Mouse (Mus musculus) heart, postnatal 0 days (tissue): ENCODE measurements around the gene Mafk. TPM values are rescaled to one million over a fixed set of nuclear protein-coding genes. Genes with fewer than 3 reads are reported as not detected.
"Not testable (repeated sequence)": the region's sequence is repeated elsewhere in the genome, so short reads cannot be mapped to it uniquely, and the experiment has no call there.

Experiments
- ATAC-seq: fragments of 200-750 bp; cut with Nextera tagmentation; 2 replicates; pipeline ENCODE4 v1.8.0; 2017; ENCODE audit warnings: low read depth, moderate number of reproducible peaks, moderate library complexity; ENCODE audit not compliant: insufficient read depth
- DNase-seq: peaks from one replicate; pipeline ENCODE4 v3.0.0-alpha.2; 2016; ENCODE audit warnings: low spot score
- H3K27ac ChIP-seq: fragments of 300-500 bp; sonication (generic); 2 replicates; pipeline ENCODE4 v1.5.1; 2014; ENCODE audit warnings: low read depth, mild to moderate bottlenecking
- H3K27me3 ChIP-seq: fragments of 300-500 bp; sonication (generic); 2 replicates; pipeline ENCODE4 v1.6.1; 2014; ENCODE audit warnings: low read length, mixed read lengths; ENCODE audit not compliant: control insufficient read depth, insufficient read depth
- H3K36me3 ChIP-seq: fragments of 300-500 bp; sonication (generic); replicated peaks from 2 replicates; pipeline ENCODE4 v1.6.1; 2014; ENCODE audit warnings: low read length, mixed read lengths; ENCODE audit not compliant: control insufficient read depth, insufficient read depth
- H3K4me1 ChIP-seq: fragments of 300-500 bp; sonication (generic); 2 replicates; pipeline ENCODE4 v1.6.1; 2014; ENCODE audit warnings: antibody characterized with exemption; ENCODE audit not compliant: control insufficient read depth, insufficient read depth
- H3K4me2 ChIP-seq: fragments of 300-500 bp; sonication (generic); 2 replicates; pipeline ENCODE4 v1.6.1; 2014; ENCODE audit warnings: low read depth, mild to moderate bottlenecking, low read length, moderate library complexity
- H3K4me3 ChIP-seq: fragments of 300-500 bp; sonication (generic); 2 replicates; pipeline ENCODE4 v1.5.1; 2014; ENCODE audit warnings: low read depth, low read length
- H3K9ac ChIP-seq: fragments of 300-500 bp; sonication (generic); replicated peaks from 2 replicates; pipeline ENCODE4 v1.6.1; 2014; ENCODE audit warnings: low read depth, low read length, mixed read lengths
- H3K9me3 ChIP-seq: fragments of 300-500 bp; sonication (generic); replicated peaks from 2 replicates; pipeline ENCODE4 v1.6.1; 2016; ENCODE audit warnings: low read length; ENCODE audit not compliant: control insufficient read depth
- CTCF ChIP-seq: IDR thresholded peaks from 2 replicates; pipeline ENCODE4 v1.5.1; 2016; ENCODE audit warnings: antibody characterized with exemption, control low read depth, low read depth
- EP300 ChIP-seq: IDR thresholded peaks from 2 replicates; pipeline ENCODE4 v1.6.1; 2016; ENCODE audit warnings: antibody characterized with exemption, low read depth
- WGBS: fragments of 180-500 bp; shearing (Covaris S2); extraction: QIAGEN DNeasy Blood & Tissue Kit; methylation state at CpG from one replicate; pipeline ENCODE4 v1.1.7; 2014; 5-methylcytosine and 5-hydroxymethylcytosine counted together
- polyA plus RNA-seq: library from polyadenylated mRNA; unstranded; fragments of >200 nt; fragmentation: Nextera tagmentation; extraction: Ambion mirVana; gene quantifications from 2 replicates; pipeline ENCODE4 v1.2.1, GENCODE M21; 2015
- total RNA-seq: library from RNA; depleted of rRNA; stranded (reverse); fragments of >200 nt; gene quantifications from 2 replicates; pipeline ENCODE4 v1.2.3, GENCODE M21; 2014; ENCODE audit warnings: low replicate concordance; rRNA removed

Gene Mafk
- total RNA-seq (36.8 and 41.2 TPM in 2 replicates), polyA plus RNA-seq (15.6 and 16.7 TPM in 2 replicates)

DNA sequence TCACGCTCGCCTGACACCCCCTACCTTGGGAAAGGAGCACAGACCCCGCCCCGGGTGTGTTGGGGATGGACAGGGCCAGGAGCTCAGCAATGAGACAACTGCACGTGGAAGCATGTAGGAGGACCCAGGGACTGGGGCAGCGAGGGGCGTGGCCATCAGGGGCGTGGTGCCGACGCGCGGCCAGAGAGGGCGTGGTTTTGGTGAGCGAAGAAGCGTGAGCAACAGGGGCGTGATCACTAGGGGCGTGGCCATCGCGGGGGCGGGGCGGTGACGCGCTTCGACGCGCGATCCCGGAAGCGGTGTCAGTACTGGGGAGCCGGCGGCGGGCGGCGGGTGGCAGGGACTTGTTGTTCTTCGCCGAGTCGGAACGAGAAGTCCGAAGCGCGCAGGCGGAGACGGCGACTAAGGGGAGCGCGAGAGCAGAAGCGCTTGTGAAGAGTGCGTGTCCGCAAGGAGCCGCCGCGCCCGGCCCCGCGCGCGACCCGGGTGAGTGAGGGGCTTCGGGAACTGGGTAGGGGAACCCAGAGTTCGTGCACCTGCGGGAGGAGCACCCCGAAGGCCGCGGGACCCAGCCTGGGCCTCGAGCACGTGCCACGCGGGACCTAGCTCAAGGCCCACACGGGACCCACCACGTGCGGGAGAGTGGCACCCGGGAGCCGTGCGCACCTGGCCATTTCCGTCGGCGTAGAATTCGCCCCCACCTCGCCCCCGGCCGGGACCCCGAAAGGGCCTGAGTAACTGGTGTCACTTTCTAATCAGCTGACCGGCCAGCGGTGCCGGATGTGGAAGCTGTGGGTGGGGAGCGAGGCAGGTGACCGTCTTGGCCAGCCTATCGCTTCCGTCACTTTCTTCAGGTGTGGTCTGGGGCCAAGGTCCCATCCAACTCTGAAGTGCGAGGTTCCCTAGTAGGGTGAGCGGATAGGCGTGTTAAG is at the start of gene Mafk:
Gene Mafk (plus strand): TSS at position 287 of the 932 bp plus-strand sequence.
- TF ChIP-seq CTCF (peak; percentile 18; the same call in 1 of the 2 replicates), EP300 (peak; percentile 50; the same call in 1 of the 2 replicates)
- WGBS: under 1% methylated on average over 89 of the region's 92 CpGs
- Histone ChIP-seq H3K4me3 (peak within 1 kb of the TSS; percentile 87), H3K27ac (peak within 1 kb of the TSS; percentile 97), H3K9ac (peak within 1 kb of the TSS; percentile 88), H3K36me3 (no peaks in the 10 kb centered on the region; the same call in 1 of the 2 replicates), H3K27me3 (no peaks in the 10 kb centered on the region), H3K9me3 (no peaks in the 10 kb centered on the region), H3K4me2 (peak within 1 kb of the TSS; percentile 100), H3K4me1 (peaks cover 43% of the 10 kb centered on the region)
- ATAC-seq (peak; percentile 87), DNase-seq (peak; percentile 89)

DNA sequence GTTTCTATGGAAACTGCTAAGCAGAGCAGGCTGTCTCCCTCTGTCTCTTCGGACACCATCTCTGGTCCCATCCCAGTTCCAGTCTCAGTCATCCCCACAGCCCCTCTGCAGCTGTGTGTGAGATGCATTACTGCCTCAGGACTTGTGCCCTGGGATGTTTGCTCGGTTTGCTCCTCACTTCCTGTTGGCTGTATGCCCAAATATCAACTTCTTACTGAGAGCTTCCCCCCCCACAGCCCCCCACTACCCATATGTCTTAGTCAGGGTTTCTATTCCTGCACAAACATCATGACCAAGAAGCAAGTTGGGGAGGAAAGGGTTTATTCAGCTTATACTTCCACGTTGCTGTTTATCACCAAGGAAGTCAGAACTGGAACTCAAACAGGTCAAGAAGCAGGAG is 48.7 kb upstream of the Mafk start:
- H3K9me3 ChIP-seq, DNase-seq, H3K27me3 ChIP-seq, H3K4me2 ChIP-seq, H3K27ac ChIP-seq, H3K4me1 ChIP-seq, ATAC-seq, H3K4me3 ChIP-seq, H3K36me3 ChIP-seq, H3K9ac ChIP-seq: not testable (repeated sequence)
- WGBS: 16% methylated on average over 3 of the region's 3 CpGs

DNA sequence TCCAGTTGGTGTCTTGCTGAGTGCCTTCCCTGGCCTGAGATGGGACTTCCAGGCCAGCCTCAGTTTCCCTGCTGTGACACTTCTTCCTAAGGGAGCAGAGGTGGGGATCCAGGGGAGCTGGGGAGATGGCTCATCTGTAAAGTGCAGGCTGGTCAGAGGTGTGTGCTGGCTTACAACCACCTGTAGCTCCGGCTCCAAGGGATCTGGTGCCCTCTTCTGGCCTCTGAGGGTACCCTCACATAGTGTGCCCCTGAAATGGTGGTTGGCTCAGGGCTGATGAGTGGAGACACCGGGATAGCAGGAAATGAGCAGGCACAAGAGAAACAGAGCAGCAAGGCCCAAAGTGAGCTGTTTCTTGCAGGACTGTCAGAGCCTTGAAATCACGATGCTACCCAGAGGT is 45.5 kb upstream of the Mafk start:
- H3K9ac ChIP-seq: no peak overlapping the region
- H3K4me1 ChIP-seq: no peaks in the 10 kb centered on the region
- TF ChIP-seq CTCF (peak; percentile 86), EP300 (no peak)
- peaks cover 7% of the 10 kb centered on the region for H3K36me3 ChIP-seq
- DNase-seq (peak; percentile 29), ATAC-seq (peak; percentile 77)
- no peak overlapping the region for H3K4me2 ChIP-seq
- 1% methylated on average over 3 of the region's 3 CpGs for WGBS
- H3K4me3 ChIP-seq: no peak overlapping the region
- H3K9me3 ChIP-seq: no peaks in the 10 kb centered on the region
- H3K27ac ChIP-seq: no peak overlapping the region
- H3K27me3 ChIP-seq: no peaks in the 10 kb centered on the region

DNA sequence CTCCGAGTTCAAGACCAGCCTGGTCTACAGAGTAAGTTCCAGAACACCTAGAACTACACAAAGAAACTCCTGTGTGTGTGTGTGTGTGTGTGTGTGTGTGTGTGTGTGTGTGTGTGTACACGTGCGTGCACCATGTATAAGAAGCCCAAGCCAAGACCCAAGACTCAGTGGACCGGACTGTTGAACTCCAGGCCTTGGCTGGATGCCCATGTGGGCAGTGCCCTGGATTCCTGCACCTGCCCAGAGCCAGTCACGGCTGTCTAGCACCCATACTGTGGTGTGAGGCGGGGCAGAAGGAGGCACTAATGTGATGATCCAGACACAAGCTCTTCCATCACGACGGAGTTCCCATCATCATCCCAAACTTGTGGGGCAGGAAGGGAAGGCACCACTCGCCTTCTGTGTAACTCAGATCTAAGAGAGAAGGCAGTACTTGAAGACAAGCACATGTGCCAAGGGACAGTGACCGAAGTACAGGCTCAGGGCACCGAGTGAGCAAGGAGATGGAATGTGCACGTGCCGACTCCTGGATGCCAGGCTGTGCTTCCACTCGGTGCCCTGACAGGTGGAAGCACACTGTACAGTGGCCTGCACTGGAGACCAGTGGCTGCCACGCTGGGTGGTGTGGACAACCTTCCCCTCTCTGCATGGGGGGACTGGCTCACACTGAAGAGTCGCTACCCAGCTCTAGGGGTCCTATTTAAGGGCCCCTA is 41.7 kb upstream of the Mafk start:
- H3K4me2 ChIP-seq: no peak overlapping the region
- DNase-seq (no peak), ATAC-seq (no peak)
- no peak overlapping the region for H3K4me3 ChIP-seq
- 77% methylated on average over 16 of the region's 16 CpGs for WGBS
- H3K4me1 ChIP-seq: no peaks in the 10 kb centered on the region
- TF ChIP-seq EP300: no peak
- no peak for TF ChIP-seq CTCF
- peaks cover 41% of the 10 kb centered on the region for H3K36me3 ChIP-seq
- no peak overlapping the region for H3K27ac ChIP-seq
- no peak overlapping the region for H3K9ac ChIP-seq
- no peaks in the 10 kb centered on the region for H3K27me3 ChIP-seq
- no peaks in the 10 kb centered on the region for H3K9me3 ChIP-seq

DNA sequence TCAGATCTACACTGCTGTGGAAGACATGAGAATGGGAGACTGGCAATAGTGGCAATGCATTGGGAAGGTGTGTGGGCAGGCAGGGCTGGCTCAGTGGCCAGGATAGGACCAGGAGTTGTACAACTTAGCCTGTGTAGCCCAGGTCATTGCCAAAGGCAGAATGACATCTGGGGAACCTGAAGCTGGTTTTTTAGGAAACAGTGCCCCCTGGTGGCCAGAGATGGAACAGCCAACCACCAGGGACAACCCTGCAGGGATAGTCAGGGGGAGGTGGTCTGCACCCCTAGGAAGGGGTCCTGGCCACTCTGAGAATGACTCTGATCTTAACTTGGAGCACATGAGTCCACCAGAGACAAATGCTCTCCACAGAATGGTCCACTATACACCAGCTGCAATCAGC is 40.8 kb upstream of the Mafk start:
- Histone ChIP-seq H3K9ac (no peak overlapping the region), H3K36me3 (peaks cover 49% of the 10 kb centered on the region), H3K4me1 (no peaks in the 10 kb centered on the region), H3K4me3 (no peak overlapping the region), H3K27me3 (no peaks in the 10 kb centered on the region), H3K27ac (no peak overlapping the region), H3K4me2 (no peak overlapping the region), H3K9me3 (no peaks in the 10 kb centered on the region)
- DNase-seq (peak; percentile 51), ATAC-seq (peak; percentile 32; the same call in 1 of the 2 replicates)
- TF ChIP-seq CTCF: peak; percentile 86
- TF ChIP-seq EP300: no peak
